Comparison of ENCODE assay signal across 9 mouse cellular contexts in genomic region chr4:136815364-136815763, GRCm38 (mm10). TPM values are rescaled to one million over a fixed set of nuclear protein-coding genes. Genes with fewer than 3 reads are reported as not detected.
A peak's percentile ranks its signal among the peaks of the same experiment; 100 is the strongest.
DNase-seq lines count a peak whose midpoint lies in the region; ATAC-seq and TF ChIP-seq lines count a peak whose summit lies in the region.
"Had no signal": no experiment of that assay in that cellular context is flagged by ENCODE, and none has a peak within 500 bp of the region (broad histone marks: within the 10 kb centered on the region; RNA-seq: fewer than 3 reads in every experiment).

No protein-coding gene starts in this region.

- H3K79me2 ChIP-seq in liver, adult 2 months (ENCODE audit: control insufficient read depth, insufficient read depth, low read length): no peaks in the 10 kb centered on the region
- H3K79me2 ChIP-seq in CH12.LX (replicated peaks; ENCODE audit: control insufficient read depth, extremely low read depth, insufficient read depth, poor library complexity, severe bottlenecking): no peaks in the 10 kb centered on the region

- no peaks in the 10 kb centered on the region for H3K4me1 ChIP-seq in liver, adult 2 months (ENCODE audit: control insufficient read depth, insufficient read depth, low read length)
- peaks cover 13% of the 10 kb centered on the region for H3K4me1 ChIP-seq in liver, embryonic 11.5 days (replicated peaks; ENCODE audit: control insufficient read depth, insufficient read depth, low read length)
- peaks cover 0 to 20% of the 10 kb centered on the region in 2 experiments; a peak in 2 of 4 replicates for H3K4me1 ChIP-seq in CH12.LX (ENCODE audit: control insufficient read depth in 1 of 2, insufficient read depth in 2 of 2)
- H3K4me1 ChIP-seq in liver, postnatal 0 days (ENCODE audit: insufficient read depth): no peaks in the 10 kb centered on the region
- H3K4me1 ChIP-seq in heart, embryonic 11.5 days (ENCODE audit: control insufficient read depth, insufficient read depth, low read length): peaks cover 22% of the 10 kb centered on the region; the same call in 1 of the 2 replicates

- H3K4me3 ChIP-seq in liver, adult 2 months (ENCODE audit: insufficient read depth, low read depth, low read length): no peak overlapping the region
- H3K4me3 ChIP-seq in liver, embryonic 11.5 days (ENCODE audit: low read depth, low read length): no peak overlapping the region
- no peak overlapping the region for H3K4me3 ChIP-seq in CH12.LX (replicated peaks in 1 of 3; ENCODE audit: low read depth in 2 of 3, low read length in 2 of 3, poor library complexity in 1 of 3)
- H3K4me3 ChIP-seq in liver, postnatal 0 days (ENCODE audit: low read depth, low read length): no peak overlapping the region
- no peak overlapping the region for H3K4me3 ChIP-seq in heart, embryonic 11.5 days (ENCODE audit: low read depth, low read length)
- H3K4me3 ChIP-seq: heart, embryonic 15.5 days had no signal

- intact Hi-C loops in gastrocnemius, postnatal 14 days (cut with DNase I; ENCODE audit: low total_unique reads): no loop called here

- TF ChIP-seq RAD21 in CH12.LX (IDR thresholded peaks at IDR 0.05; ENCODE audit: low read depth, low read length): peak; percentile 8

- no peaks in the 10 kb centered on the region for H3K36me3 ChIP-seq in liver, adult 2 months (ENCODE audit: control insufficient read depth, insufficient read depth, low read length)
- H3K36me3 ChIP-seq in liver, embryonic 11.5 days (ENCODE audit: control insufficient read depth, insufficient read depth, low read length): no peaks in the 10 kb centered on the region
- H3K36me3 ChIP-seq in CH12.LX (replicated peaks in 1 of 2; ENCODE audit: control insufficient read depth in 1 of 2, insufficient read depth in 1 of 2, low read length in 1 of 2): no peaks in the 10 kb centered on the region
- no peaks in the 10 kb centered on the region for H3K36me3 ChIP-seq in liver, postnatal 0 days (replicated peaks; ENCODE audit: insufficient read depth, low read length)
- H3K36me3 ChIP-seq in heart, embryonic 11.5 days (ENCODE audit: control insufficient read depth, insufficient read depth, low read length): no peaks in the 10 kb centered on the region
- H3K36me3 ChIP-seq: heart, embryonic 15.5 days had no signal

- H3K9me3 ChIP-seq in liver, embryonic 11.5 days (ENCODE audit: control insufficient read depth, low read length): no peaks in the 10 kb centered on the region
- no peaks in the 10 kb centered on the region for H3K9me3 ChIP-seq in CH12.LX (replicated peaks; ENCODE audit: low read length)
- H3K9me3 ChIP-seq in liver, postnatal 0 days (ENCODE audit: low read length): no peaks in the 10 kb centered on the region
- H3K9me3 ChIP-seq in heart, embryonic 11.5 days (replicated peaks; ENCODE audit: control insufficient read depth, low read length): no peaks in the 10 kb centered on the region
- H3K9me3 ChIP-seq: heart, embryonic 15.5 days had no signal

- in situ Hi-C loops in CH12.LX (cut with MboI; ENCODE audit: low pct_ligation_motif_present, low pct_unique_long_range_greater_than_20kb, low sequenced_read_pairs): no loop called here

- H3K27ac ChIP-seq in liver, adult 2 months (replicated peaks; ENCODE audit: insufficient read depth, low read depth, low read length): no peak overlapping the region
- H3K27ac ChIP-seq in liver, embryonic 11.5 days (ENCODE audit: low read depth, low read length): no peak overlapping the region
- H3K27ac ChIP-seq in CH12.LX (ENCODE audit: insufficient read depth, low read depth): no peak overlapping the region
- H3K27ac ChIP-seq in liver, postnatal 0 days (ENCODE audit: low read depth): no peak overlapping the region
- H3K27ac ChIP-seq in heart, embryonic 11.5 days (ENCODE audit: low read depth, low read length): no peak overlapping the region
- H3K27ac ChIP-seq: heart, embryonic 15.5 days had no signal

- no peak for TF ChIP-seq POLR2A in liver, adult 2 months (IDR thresholded peaks at IDR 0.05; ENCODE audit: extremely low read depth, insufficient read depth, low read length)
- TF ChIP-seq POLR2A in CH12.LX (IDR thresholded peaks at IDR 0.05; ENCODE audit: low read depth, low read length): no peak

- ATAC-seq in liver, embryonic 11.5 days (replicated peaks; ENCODE audit: low FRiP score): no peak
- no peak for ATAC-seq in liver, postnatal 0 days
- no peak for ATAC-seq in heart, embryonic 11.5 days (replicated peaks; ENCODE audit: insufficient number of reproducible peaks, low FRiP score, low TSS enrichment)

- DNase-seq in liver, adult 2 months (ENCODE audit: extremely low read depth, low read depth, low spot score): peak; percentile 1
- no peak for DNase-seq in liver, embryonic 11.5 days (ENCODE audit: low spot score)
- peak; percentile 17 for DNase-seq in CH12.LX (ENCODE audit: extremely low read depth)
- DNase-seq in R1 (ENCODE audit: low read depth, low spot score): peak; percentile 77
- peak; percentile 31 for DNase-seq in liver, postnatal 0 days
- DNase-seq in cerebellum, adult 11-12 months: no peak
- DNase-seq in gastrocnemius, postnatal 14 days: no peak

- dilution Hi-C loops in CH12.LX (cut with MboI; ENCODE audit: extremely low pct_ligation_motif_present, extremely low pct_unique_long_range_greater_than_20kb, low sequenced_read_pairs): no loop called here

- no peak overlapping the region for H3K4me2 ChIP-seq in liver, embryonic 11.5 days
- H3K4me2 ChIP-seq in CH12.LX (ENCODE audit: insufficient read depth, low read depth, poor library complexity, severe bottlenecking): no peak overlapping the region
- no peak overlapping the region for H3K4me2 ChIP-seq in liver, postnatal 0 days (ENCODE audit: low read depth, low read length)
- no peak overlapping the region for H3K4me2 ChIP-seq in heart, embryonic 11.5 days
- H3K4me2 ChIP-seq: heart, embryonic 15.5 days had no signal

- H3K9ac ChIP-seq in liver, adult 2 months (ENCODE audit: low read depth, low read length): no peak overlapping the region
- no peak overlapping the region for H3K9ac ChIP-seq in liver, embryonic 11.5 days (ENCODE audit: low read depth, low read length)
- H3K9ac ChIP-seq in CH12.LX (ENCODE audit: insufficient read depth, low read depth): no peak overlapping the region
- no peak overlapping the region for H3K9ac ChIP-seq in liver, postnatal 0 days (replicated peaks)
- no peak overlapping the region for H3K9ac ChIP-seq in heart, embryonic 11.5 days (ENCODE audit: low read depth, low read length)
- H3K9ac ChIP-seq: heart, embryonic 15.5 days had no signal

- TF ChIP-seq CTCF in liver, adult 2 months (IDR thresholded peaks at IDR 0.05; ENCODE audit: low read depth, low read length): peak; percentile 75
- peak; percentile 26 to 55; a peak in 2 of 4 replicates for TF ChIP-seq CTCF in CH12.LX (conservative IDR thresholded peaks at IDR 0.05 in 1 of 2, IDR thresholded peaks at IDR 0.05 in 1 of 2; ENCODE audit: low read depth in 2 of 2, low read length in 2 of 2)
- TF ChIP-seq CTCF in liver, postnatal 0 days (IDR thresholded peaks at IDR 0.05; ENCODE audit: low read depth): peak; percentile 64

- WGBS in liver, adult 2 months: 65% methylated on average over 5 of the region's 5 CpGs
- WGBS in liver, embryonic 11.5 days: 56% methylated on average over 5 of the region's 5 CpGs
- WGBS in liver, postnatal 0 days (ENCODE audit: insufficient replicate concordance): 59% methylated on average over 5 of the region's 5 CpGs
- WGBS in heart, embryonic 11.5 days (ENCODE audit: insufficient replicate concordance): 55% methylated on average over 5 of the region's 5 CpGs

- TF ChIP-seq EP300 in CH12.LX (IDR thresholded peaks at IDR 0.05; ENCODE audit: low read length): no peak
- TF ChIP-seq EP300 in liver, postnatal 0 days (IDR thresholded peaks at IDR 0.05; ENCODE audit: low read depth): no peak

- H3K27me3 ChIP-seq in liver, adult 2 months (ENCODE audit: control insufficient read depth, insufficient read depth, low read length): no peaks in the 10 kb centered on the region
- H3K27me3 ChIP-seq in liver, embryonic 11.5 days (replicated peaks; ENCODE audit: control insufficient read depth, insufficient read depth, low read length): no peaks in the 10 kb centered on the region
- peaks cover 37% of the 10 kb centered on the region for H3K27me3 ChIP-seq in CH12.LX (replicated peaks)
- no peaks in the 10 kb centered on the region for H3K27me3 ChIP-seq in liver, postnatal 0 days (ENCODE audit: insufficient read depth, low read length)
- H3K27me3 ChIP-seq in heart, embryonic 11.5 days (ENCODE audit: control insufficient read depth, insufficient read depth, low read length): no peaks in the 10 kb centered on the region

TF ChIP-seq in CH12.LX, 34 proteins besides CTCF, POLR2A, EP300 and RAD21:
- no peak for TF ChIP-seq POLR2AphosphoS2 (IDR thresholded peaks at IDR 0.05; ENCODE audit: low read depth, low read length)
- no peak for TF ChIP-seq JUND (conservative IDR thresholded peaks at IDR 0.05; ENCODE audit: low read depth, low read length)
- no peak for TF ChIP-seq GABPA (IDR thresholded peaks at IDR 0.05; ENCODE audit: insufficient replicate concordance, low read depth, low read length)

RNA-seq across cellular contexts. Expression of gene Ephb2, which starts 20.4 kb away (rescaled TPM):
- total RNA-seq in liver, adult 2 months (2014; rRNA removed): 0.20 and 0.37 TPM in 2 replicates
- 0.18 and 0.27 TPM in 2 replicates for polyA plus RNA-seq in liver, adult 2 months (2012; rRNA removed)
- polyA plus RNA-seq in liver, embryonic 11.5 days (2014; fragmentation: Nextera tagmentation; extraction: Ambion mirVana): 4.8 and 5.1 TPM in 2 replicates
- total RNA-seq in CH12.LX (2012; rRNA removed): 0.04 and 0.08 TPM in 2 replicates
- total RNA-seq in CH12.LX (2014; rRNA removed): not detected in 2 replicates
- 0.14 TPM in 1 of 2 replicates, not detected in the other for polyA plus RNA-seq in CH12.LX (2012; ENCODE audit: insufficient read length, low read depth)
- 0.08 and 0.12 TPM in 2 replicates for polyA plus RNA-seq in liver, postnatal 0 days (2015; fragmentation: Nextera tagmentation; extraction: Ambion mirVana)
- total RNA-seq in gastrocnemius, postnatal 14 days (2021): 1 to 10 TPM; 1.2 to 4.2 TPM
- polyA plus RNA-seq in heart, embryonic 11.5 days (2014; fragmentation: Nextera tagmentation; extraction: Ambion mirVana): 2.5 and 2.7 TPM in 2 replicates

Comparison
In these comparisons a context has a peak if more than half of its experiments do, and no peak if none do; other contexts are left out.
1. DNase-seq: peak in liver, adult 2 months (single experiment), CH12.LX (single experiment), R1 (single experiment) and liver, postnatal 0 days (single experiment); none in liver, embryonic 11.5 days (single experiment), cerebellum, adult 11-12 months (single experiment) and gastrocnemius, postnatal 14 days (single experiment).
2. Peak in every context shown above with its lines, with median percentiles within 50 percentile points of each other: CTCF ChIP-seq.